Mouse (Mus musculus) bone marrow macrophage, adult 2 months (primary cell): ENCODE measurements around the gene Hnrnpa2b1. TPM values are rescaled to one million over a fixed set of nuclear protein-coding genes. Genes with fewer than 3 reads are reported as not detected.
A peak's percentile ranks its signal among the peaks of the same experiment; 100 is the strongest.

Experiments
- H3K27ac ChIP-seq: 2 replicates; pipeline ENCODE4 v1.5.1; 2012; ENCODE audit warnings: low read depth, low read length; ENCODE audit not compliant: insufficient read depth
- H3K4me1 ChIP-seq: 2 replicates; pipeline ENCODE4 v1.6.1; 2012; ENCODE audit warnings: low read length; ENCODE audit not compliant: control insufficient read depth, insufficient read depth
- H3K4me3 ChIP-seq: 2 replicates; pipeline ENCODE4 v1.5.1; 2012; ENCODE audit warnings: mild to moderate bottlenecking, low read length, moderate library complexity; ENCODE audit not compliant: insufficient read depth
- CTCF ChIP-seq: IDR thresholded peaks from 2 replicates; pipeline ENCODE4 v1.5.1; 2012; ENCODE audit warnings: low read depth, mild to moderate bottlenecking, low read length, moderate library complexity
- POLR2A ChIP-seq: IDR thresholded peaks from 2 replicates; pipeline ENCODE4 v1.6.1; 2012; ENCODE audit warnings: mild to moderate bottlenecking, low read depth, low read length, borderline replicate concordance
- polyA plus RNA-seq: library from polyadenylated mRNA; stranded (reverse); fragments of >200 nt; gene quantifications from 2 replicates; pipeline ENCODE4 v1.2.4, GENCODE M21; 2012; ENCODE audit not compliant: missing spikeins, insufficient read depth, insufficient read length

The Hnrnpa2b1 gene
- polyA plus RNA-seq, 1 experiment: 726 TPM

DNA sequence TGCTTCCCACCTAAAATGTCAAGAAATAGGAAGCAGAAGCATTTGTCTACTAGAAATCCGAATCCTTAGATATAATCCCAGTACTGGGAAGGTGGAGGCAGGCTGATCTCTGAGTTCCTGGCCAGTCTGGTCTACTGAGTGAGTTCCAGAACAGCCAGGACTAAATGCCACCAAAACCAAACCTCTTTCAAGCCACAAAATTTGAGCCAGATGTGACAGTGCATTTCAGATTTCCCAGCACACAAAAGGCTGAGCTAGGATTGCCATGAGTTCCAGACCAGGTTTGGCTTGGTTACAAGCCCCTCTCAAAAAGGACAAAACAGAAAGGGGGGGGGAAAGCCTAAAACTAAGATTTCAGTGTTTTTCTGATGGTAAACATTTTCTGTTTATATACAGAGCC is 13.5 kb downstream of the Hnrnpa2b1 start:
- H3K4me1 ChIP-seq: no peaks in the 10 kb centered on the region
- H3K27ac ChIP-seq: no peak overlapping the region
- TF ChIP-seq CTCF (no peak), POLR2A (no peak)
- H3K4me3 ChIP-seq: no peak overlapping the region

DNA sequence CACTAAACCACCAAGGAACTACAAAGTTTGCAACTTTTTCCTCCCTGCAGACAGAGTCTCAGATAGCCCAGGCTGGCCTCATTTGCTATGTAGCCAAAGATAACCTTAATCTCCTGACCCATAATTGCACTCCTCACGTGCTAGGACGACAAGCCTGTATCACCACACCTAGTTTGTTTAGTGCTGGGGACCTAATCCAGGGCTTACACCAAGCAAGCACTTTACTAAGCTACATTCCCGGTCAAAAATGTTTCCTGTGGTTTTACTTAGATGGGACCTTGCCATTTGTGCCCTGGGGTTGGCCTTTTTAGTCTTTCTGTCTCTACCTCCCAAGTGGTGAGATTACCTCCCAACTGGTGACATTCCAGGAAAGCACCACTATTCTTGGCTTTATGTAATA is 14.7 kb downstream of the Hnrnpa2b1 start:
- Histone ChIP-seq H3K4me3 (no peak overlapping the region), H3K4me1 (no peaks in the 10 kb centered on the region), H3K27ac (no peak overlapping the region)
- TF ChIP-seq CTCF (no peak), POLR2A (no peak)

DNA sequence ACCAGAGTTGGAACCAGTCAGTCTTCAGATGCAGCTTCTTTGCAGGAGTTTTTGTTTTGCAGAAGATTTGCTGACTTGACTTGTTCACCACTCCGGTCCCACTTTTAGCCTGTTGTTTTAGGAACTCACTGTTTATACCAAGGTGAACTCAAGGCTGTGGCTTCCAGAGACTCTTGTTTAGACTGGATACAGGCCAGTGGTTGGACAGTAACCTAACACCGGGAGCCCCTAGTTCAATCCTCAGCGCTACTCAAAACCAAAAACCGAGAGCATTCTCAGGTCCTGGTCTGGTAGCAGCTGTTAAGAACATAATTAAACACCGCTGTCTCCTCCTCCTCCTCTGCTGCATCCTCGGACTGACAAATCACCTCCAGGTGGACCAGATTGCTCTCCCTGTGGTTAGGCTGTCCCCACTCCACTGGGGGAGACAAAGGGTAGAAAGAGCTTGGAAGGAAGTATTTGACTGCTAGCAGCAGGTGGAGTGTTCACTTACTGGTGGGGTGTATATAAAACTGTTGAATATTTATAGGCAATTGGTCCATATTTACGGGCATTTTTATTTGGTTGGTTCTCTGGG is 16.7 kb downstream of the Hnrnpa2b1 start:
- no peak overlapping the region for H3K4me3 ChIP-seq
- no peak for TF ChIP-seq CTCF
- TF ChIP-seq POLR2A: no peak
- H3K27ac ChIP-seq: no peak overlapping the region
- H3K4me1 ChIP-seq: no peaks in the 10 kb centered on the region

DNA sequence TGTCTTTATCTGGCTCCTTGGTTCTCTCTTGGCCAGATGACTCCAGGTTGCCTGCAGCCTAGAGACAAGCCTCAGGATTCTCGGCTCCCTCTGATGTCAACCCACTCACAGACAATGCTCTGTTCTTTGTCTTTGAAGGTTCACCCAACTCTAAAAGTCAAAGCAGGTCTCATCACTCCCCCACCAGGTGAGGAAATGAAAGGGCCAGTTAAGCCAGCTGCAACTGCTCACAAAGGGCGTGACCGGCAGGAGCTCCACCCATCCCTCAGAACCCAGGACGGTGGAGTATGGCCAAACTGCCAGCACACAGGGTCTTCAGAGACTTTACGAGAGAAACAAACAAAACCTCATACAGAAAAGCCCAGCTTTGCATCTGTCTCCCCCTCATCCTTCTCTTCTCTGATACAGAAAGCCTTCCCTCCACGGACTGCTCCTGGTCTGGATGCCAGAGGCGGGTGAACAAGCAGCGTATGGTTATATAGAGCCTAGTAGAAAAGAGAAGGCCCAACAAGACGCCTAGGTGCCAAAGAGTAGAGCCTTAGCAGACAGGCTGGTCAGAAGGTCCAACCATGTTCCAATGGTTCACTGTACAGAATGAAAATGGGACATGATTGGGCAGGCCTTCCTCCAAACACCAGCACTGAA is 27.4 kb downstream of the Hnrnpa2b1 start:
- no peak overlapping the region for H3K4me3 ChIP-seq
- H3K27ac ChIP-seq: no peak overlapping the region
- H3K4me1 ChIP-seq: no peaks in the 10 kb centered on the region
- no peak for TF ChIP-seq CTCF
- TF ChIP-seq POLR2A: no peak

DNA sequence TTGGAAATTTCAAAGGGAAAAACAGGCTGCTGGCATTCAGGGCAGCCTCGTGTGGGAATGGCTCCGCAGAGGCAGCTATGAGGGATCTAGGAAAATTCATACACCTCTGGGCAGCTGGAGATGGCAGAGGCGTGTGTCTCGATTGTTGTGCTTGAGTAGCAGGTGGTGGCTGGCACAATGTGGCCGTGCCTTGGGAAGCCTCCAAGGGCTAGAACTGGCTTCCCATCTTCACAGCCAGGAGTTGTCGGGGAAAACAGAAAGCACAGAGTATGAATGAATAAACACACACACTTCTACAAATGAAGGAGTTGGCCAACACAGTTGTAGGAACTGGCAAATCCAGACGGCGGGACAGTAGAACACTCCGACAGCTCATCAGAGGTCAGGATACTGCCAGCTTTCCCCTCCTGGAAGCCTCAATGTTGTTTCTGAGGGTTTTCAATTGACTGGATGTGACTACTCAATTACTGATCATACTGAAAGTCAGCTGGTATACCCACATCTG is 30.8 kb downstream of the Hnrnpa2b1 start:
- Histone ChIP-seq H3K4me3 (no peak overlapping the region), H3K4me1 (no peaks in the 10 kb centered on the region), H3K27ac (no peak overlapping the region)
- TF ChIP-seq CTCF: no peak
- TF ChIP-seq POLR2A: no peak

DNA sequence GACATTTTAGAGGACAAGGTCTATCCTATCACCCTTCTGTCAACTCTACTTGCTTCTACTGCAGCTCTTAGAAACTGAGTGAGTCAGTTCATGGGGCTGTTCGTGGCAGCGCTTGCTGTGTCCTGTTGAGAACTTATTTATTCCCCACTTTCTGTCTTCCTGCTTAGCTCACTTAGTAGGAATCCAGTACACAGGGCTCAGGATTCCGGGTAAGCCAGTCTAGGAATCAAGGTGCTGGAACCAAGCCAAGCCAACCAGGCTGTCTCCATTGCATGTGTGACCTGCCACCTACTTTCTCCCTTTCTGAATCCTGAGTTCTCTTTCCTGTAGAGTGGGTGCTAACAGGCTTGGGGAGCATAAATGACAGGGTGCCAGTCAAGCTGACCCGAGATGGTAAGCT is 32.0 kb downstream of the Hnrnpa2b1 start:
- no peak overlapping the region for H3K4me3 ChIP-seq
- TF ChIP-seq CTCF: no peak
- no peak for TF ChIP-seq POLR2A
- no peak overlapping the region for H3K27ac ChIP-seq
- H3K4me1 ChIP-seq: no peaks in the 10 kb centered on the region

DNA sequence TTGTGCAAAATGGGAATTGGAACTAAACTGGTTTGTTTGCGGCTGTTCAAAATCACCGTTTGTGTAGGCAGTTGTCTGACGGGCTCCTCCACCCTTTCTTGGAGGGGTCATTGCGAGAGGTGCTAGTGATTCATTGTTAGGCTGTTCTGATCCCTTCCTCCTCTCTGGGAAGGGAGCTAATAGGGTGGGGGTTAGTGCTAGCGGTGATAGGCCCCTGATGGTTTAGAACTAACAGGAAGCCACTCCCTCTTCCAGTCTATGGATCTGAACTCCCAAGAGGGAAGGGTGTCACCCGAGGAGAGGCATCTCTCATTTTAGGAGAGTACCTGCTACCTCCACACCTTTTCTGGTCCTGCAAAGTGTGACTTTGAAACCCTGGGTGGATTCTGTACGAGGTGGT is 35.4 kb downstream of the Hnrnpa2b1 start:
- no peak overlapping the region for H3K4me3 ChIP-seq
- no peaks in the 10 kb centered on the region for H3K4me1 ChIP-seq
- no peak overlapping the region for H3K27ac ChIP-seq
- TF ChIP-seq CTCF (no peak), POLR2A (no peak)

DNA sequence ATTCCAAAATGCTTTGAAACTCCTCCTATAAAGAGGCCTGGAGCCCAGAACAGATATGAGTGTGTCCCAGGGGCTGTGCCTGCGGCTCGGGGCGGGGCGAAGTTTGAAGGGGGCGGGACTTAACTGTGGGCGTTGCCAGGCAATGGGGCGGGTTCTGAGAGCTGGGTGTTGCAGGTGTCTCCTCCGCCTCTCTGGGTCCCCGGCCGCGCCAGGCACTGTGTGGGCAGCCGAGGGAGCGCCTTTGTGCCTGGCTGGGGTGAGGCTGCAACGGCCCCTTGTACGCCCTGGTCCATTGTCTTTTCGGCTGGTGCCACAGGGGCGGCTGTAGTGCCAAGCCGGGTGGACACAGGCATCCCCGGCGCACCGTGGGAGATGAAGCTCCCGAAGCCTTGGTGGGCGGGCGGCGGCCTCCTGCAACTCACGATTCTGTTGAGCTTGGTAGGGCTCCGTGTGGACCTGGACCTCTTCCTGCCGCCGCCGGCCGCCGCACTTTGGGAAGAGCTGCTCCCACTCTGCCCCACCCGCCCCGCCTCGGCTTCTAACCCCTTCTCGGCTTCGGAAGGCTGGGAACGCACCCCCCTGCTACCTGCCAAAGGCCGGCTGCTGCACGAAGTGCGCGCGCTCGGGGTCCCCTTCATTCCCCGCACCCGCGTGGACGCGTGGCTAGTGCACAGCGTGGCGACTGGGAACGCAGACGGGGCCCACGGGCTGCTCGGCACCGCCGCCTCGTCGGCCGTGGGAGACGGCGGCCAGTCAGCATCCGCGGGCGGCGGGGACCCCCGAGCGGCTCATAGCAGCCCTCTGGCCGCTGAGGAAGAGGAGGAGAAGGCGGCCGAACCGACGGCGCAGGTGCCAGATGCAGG is 36.9 kb downstream of the Hnrnpa2b1 start, which contains the start of gene Nfe2l3:
TSS of gene Nfe2l3 (plus strand) at position 136 of the 863 bp plus-strand sequence.
- TF ChIP-seq CTCF (no peak), POLR2A (no peak)
- no peaks in the 10 kb centered on the region for H3K4me1 ChIP-seq
- peak within 1 kb of the TSS; percentile 36 for H3K4me3 ChIP-seq
- H3K27ac ChIP-seq: no peak within 1 kb of the TSS

DNA sequence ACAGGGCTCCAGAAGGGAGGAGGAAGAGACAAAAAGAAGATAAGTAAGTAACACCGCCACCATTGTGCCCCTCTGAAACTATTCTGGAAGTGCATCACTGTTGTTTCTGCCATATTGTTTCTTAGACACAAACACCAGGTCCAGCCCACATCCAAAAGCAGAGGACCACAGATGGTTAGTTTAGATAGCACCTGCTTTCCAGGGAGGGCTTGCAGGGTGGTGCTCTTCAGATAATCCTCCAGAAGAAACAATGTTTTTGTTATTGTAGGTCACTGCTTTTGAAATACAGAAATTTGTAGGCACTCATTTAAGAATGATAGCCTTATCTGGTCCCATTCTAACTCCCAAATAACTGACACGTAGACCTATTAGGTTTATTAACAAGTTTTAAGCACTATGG is 45.2 kb downstream of the Hnrnpa2b1 start:
- TF ChIP-seq POLR2A: no peak
- TF ChIP-seq CTCF: no peak
- Histone ChIP-seq H3K27ac (no peak overlapping the region), H3K4me3 (no peak overlapping the region), H3K4me1 (no peaks in the 10 kb centered on the region)

DNA sequence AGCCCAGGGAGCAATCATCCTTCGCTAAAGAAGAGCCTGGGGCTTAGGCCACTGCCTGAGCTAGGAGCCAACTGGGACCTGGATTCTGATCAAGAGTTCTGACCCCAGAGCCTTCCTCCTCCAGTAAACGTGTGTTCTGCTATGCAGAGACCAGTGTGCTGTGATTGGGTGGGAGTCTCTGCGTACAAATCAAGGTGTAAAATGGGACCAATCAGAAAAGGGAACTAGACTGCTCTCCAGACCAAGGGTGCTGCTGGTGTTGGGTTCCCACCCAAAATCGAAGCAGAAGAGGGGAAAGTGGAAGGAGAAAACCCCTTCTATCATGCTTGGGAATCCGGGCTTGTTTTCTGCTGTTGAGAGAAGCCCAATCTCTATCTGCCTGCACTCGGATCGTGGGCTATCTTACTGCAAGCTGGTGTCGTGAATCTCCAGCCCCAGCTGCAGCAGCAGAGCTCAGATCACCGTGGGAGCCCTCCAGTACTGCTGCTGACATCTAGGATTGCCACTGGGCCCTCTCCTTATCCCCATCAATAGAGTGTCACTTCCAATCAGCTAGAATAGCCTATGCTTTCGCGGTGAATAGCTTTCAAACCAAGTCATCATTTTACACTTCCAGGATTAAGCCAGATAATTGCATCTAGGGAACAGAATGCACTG is 46.1 kb downstream of the Hnrnpa2b1 start:
- Histone ChIP-seq H3K4me1 (no peaks in the 10 kb centered on the region), H3K27ac (no peak overlapping the region), H3K4me3 (no peak overlapping the region)
- TF ChIP-seq POLR2A (no peak), CTCF (no peak)
